Mouse (Mus musculus) embryo, embryonic 11 days (tissue): ENCODE measurements at regions not wholly inside any gene's neighbourhood (a gene's known extent, or its start where the extent isn't known, plus 50 kb on each side); places are given as distances from the start of the nearest gene placed in this dataset.

Experiments
- DNase-seq: peaks from one replicate; pipeline ENCODE4 v3.0.0-alpha.2; 2015

DNA sequence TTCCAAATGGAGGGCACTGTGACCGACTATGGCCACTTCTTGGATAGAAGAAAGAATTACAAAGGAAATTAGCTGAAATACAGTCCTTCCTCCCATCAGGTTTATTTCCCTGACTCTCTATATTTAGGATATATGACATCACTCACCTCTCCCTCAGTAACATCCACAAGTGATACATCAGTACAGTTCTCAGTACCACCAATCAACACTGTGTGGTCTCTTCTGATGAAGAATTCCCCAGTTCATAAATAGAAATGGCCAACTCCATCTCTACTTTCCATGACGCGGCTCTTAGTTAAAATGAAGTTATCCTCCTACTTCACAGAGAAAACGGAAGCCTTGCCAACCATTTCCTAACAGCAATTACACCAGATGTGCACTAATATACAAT lies 208.3 kb upstream of the Dio2 start:
- DNase-seq = no peak

DNA sequence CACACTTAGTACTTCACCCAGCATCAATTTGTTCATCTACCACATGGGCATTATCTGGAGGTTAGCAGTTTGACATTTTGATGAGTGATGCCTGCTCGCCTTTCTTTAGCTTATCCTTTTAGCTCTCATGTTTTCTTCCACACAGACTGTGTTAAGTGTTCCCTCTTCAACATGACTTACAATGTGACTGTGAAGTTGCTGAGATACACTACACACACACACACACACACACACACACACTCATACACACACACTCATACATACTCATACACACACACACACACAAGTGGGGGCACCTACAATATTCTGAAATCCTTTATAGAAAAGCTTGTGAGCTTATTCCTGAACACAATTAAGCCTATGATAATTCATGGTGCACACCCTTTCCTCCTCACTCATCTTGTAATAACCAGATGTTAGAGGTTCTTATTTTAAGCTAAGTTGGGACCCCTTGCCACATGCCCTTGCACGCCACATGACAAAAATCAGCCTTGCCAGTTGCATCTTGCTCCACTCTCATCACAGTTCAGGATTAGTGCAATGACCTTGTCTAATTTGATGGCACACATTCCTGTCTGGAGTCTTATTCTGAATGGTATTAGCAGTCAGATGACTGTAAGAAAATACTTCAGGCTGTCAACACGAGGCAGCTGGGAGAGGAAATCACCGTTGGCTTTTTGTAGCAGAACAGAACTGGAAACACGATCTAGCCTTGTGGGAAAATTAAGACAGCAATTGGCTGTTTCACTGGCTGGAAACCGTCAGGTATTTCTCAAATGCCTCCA lies 207.7 kb upstream of the Dio2 start:
- peak; percentile 4 for DNase-seq

DNA sequence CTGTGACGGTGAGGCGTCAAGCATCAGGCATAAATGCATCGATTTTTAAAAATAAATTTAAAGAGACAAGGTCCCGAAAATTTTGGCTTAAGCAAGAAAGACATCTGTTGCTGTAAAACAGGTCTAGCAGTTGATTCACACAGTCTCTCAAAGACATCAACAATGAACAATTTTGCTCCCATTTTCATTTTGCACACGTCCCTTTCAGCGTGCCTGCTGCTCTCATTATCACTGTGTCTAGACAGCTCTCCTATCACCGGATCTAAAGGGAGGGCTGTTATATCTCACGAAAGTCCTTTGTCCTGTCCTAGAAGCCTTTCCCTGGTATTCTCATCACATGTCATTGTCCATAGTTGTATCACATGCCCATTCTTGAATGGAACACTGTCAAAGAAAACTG lies 194.4 kb upstream of the Dio2 start:
- DNase-seq = no peak

DNA sequence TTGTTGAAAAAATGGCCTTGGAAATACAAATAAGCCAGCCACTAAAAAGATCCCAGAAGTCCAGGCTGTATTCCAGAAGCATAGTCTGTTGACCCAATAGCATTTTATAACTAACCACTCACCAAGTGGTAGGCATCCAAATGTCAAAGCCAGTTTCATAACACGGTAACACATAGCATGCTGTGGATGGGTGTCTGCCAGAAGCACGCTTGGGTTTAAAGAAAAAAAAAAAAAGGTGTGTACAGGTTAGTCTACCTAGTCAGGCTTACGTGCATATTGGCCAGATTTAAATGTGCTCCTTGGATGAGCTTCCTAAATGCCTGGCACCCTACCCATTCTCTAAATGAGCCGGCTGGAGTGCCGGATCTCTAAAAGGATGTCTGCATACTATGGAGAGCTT lies 194.0 kb upstream of the Dio2 start:
- no peak for DNase-seq

DNA sequence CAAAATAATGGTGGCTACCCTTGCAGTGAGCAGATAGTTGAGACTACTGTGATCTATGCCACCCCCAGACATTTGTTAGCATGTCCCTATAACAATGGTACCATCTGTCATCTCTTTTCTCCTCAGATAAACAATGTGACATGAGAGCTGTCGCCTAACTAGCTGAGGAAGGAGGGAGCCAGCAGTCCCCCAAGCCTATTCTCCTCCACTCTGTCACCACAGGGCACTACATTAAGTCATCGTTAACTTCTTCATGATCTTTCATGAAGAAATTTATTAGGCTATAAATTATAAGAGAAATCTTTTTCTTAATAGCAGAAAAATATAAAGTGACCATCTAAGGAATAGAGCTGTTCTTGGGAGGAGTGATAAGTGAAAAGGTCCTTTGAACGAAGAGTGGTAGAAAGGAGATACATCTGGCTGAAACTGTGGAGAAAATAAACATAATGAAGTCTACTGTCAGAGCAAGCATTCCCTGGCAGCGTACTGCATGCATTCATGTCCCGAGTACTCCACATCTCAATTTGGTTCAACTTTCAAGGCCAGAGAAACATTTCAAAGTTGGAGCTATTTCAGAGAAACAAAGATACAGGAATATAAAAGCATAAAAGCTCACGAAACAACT lies 192.0 kb upstream of the Dio2 start:
- DNase-seq = no peak

DNA sequence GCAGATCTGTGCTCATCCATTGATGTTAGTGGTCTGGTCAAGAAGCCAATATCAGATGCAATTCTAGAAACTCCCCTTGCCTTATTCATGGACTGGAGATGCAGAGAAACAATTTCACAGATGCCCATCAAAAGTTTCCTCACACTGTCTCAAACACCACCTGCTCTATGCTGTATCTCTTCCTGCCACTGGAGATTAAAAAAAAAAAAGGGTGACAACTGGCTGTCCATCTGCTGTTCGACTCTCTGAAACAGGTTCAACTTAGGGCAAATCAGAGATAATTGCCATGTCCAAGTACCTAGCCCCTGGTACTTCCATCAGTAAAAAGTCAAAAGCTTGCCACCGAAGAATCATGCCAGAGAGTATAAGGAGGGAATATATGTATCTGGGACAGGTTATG lies 185.4 kb upstream of the Dio2 start:
- no peak for DNase-seq

DNA sequence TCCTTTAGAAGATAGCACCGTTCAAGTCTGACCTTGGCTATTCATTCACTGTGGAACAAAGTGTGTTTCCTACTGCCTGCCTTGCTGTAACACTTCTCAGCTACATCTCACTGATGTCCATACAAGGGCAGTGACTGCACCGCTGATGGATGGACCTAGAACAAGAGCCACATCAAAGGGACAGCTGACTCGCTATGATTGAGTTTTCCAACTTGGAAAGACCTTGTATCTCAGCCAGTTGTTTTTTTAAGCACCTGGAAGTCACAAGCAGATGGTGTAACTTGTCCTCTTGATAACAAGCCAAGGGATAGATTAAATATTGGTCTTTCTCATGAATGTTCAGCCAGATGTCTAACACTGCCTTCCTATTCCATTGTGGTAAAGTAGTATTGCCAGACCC lies 184.9 kb upstream of the Dio2 start:
- DNase-seq = no peak

DNA sequence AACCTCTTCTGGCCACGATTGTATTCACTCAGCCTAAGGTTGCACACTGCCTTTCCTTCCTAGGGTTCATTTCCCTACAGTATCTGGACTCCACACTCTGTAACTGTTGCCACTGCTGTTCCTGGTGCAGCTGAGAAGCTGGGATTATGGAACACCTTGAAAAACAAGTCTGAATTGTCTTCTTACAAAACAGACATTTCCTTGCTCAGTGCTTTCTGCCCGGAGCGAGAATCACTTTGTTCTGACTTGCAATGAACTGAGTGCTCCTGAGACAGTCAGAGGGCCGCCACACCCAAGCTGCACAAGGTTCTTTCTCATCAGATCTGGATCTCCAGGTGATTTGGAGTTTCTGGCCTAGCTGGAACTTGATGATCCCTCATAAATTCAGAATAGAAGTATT lies 183.0 kb upstream of the Dio2 start:
- DNase-seq = no peak

DNA sequence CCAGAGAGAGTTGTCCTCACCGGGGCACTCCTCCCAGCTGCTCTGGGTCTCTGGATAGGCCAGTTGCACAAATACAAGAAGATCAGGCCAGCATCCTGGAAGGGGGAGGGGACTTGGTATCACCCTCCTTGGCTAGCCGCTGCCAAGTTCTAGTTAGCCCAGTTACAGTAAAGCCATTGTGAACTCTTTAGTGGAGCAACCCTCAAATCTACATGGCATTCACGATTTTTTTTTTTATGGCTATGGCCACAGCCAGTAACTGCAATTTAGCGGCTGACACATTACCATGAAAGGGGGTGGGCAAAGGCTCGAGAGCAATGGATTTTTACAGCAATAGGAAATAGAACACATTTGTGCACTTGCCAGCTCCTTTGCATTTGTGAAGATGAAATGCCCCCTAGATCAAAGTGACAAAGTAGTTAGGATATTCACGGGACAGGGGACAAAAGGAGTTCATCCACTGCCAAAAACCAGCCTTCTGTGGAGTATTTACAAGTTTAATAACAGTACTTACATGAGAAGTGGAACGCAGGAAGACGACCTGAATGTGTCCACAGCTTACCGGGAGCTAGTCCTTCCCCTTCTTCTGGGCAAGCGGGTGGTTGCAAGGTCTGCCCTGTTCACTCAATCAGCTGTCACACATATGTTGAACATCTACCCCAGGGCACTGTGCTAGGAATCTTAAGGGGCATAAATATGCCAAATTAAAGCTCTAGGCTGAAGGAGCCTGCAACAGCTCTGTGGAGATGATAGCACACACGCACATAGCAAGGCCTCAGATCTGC lies 177.9 kb upstream of the Dio2 start:
- peak; percentile 20 for DNase-seq

DNA sequence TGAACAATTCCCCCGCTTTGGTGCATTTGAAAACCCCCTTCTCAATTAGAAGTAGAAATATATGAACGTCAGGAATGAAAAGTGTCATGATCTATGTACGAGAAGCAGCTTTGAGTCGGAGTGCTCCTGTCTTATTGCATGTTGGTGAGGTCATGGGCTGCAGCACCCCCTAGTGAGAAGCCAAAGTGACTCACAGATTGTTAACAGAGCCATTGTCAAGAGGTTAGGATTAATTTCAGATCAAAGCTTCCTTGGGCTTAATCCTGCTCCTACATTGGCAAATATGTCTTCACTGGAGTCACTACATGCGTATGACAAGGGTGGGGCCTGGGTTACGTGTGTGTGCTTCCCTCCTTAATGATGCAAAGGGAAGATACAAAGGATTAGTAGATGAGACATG lies 165.8 kb upstream of the Dio2 start:
- peak; percentile 27 for DNase-seq

DNA sequence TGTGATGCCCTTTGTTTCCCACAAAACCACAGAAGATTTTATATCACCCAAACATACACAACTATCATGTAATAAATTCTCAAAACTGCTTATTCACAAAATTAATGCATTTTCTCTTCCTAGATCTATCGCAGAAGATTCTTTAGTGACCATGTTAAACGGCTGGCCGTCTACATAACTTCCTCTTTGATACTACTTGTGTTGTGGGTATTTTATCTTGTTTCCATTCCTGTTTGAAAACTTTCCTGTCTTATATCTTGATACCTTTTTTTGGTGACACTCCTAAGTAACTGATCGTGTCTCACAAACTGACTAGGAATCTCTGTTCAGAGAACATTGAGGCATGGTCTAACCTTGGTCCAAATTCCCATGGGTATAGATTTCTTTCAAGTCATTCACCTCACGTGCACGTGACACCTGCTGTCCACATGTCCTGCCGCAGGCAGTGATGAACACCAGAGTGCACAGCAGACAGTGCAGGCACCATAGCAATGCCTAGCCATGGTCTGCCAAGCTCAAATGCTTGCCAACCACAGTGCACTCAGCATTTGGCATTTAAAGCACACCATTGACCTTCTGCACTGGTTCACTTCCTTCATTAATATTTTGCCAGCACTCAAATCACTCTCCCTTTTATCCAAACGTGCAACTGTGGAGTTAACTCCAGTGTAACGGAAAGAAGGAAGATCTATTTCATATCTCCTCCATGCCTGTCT lies 155.6 kb upstream of the Dio2 start:
- DNase-seq = no peak

DNA sequence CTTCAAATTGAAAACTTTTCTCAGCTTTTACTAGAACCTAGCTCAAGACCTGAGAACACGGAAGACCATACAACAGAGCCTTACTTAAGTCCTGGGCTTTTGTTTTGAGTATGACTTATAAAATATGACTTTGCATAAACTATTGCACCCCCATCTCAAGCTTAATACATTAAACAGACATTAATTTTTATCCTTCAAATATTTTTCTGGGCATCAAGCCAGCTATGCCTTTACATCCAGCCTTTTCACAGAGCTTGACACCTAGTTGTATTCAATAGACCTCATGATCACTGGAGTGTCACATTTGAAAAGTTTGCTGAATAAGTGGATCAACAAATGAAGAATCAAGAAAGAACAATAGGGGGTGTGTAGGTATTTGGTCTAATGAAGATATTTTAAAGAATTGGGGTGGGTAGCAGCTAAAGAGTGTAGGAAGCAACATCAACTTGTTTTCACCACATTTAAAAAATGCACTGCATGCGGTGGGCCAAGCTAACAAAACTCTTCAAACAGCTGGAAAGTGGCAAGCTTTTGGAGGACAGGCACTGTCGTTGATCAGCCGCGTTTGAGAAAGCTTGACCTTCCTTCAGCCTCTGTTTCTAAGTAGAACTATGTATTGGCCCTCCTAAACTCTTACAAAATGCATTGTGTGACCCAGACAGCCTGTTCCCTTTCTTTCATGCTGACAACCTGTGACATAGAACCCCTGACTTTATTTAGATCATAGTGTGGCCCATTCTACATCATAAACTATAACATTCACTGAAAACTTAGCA lies 138.2 kb upstream of the Dio2 start:
- DNase-seq = no peak

DNA sequence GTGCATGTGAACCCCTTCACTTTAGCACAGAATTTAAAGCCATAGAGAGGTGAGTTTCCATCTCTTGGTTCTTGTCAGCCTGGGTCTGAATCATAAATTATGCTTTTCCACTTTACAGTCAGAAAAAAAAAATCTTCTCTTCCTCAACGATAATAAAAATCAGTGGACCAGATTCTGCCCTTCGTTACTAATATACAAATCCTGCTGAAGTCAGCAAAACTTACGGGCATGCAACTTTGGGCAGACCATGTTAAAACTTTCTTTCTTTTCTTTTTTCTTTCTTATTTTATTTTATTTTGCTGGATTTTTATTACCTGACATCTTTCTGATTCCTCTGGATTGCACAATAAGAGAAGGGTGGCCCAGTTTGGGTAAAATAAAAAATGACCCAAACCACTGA lies 136.6 kb upstream of the Dio2 start:
- DNase-seq = no peak

DNA sequence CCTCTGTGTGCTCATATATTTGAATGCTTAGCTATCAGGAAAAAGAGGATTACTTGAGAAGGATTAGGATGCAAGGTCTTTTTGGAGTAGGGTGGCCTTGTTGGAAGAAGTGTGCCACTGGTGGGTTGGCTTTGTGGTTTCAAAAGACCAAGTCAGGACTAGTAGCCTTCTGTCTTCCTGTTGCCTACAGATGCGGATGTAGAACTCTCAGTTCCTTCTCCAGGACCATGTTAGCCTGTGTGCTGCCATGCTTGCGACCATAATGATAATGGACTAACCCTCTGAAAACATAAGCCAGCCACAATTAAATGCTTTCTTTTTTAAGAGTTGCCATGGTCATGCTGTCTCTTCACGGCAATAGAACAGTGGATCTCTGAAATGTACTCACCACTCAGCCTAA lies 135.7 kb upstream of the Dio2 start:
- DNase-seq = no peak

DNA sequence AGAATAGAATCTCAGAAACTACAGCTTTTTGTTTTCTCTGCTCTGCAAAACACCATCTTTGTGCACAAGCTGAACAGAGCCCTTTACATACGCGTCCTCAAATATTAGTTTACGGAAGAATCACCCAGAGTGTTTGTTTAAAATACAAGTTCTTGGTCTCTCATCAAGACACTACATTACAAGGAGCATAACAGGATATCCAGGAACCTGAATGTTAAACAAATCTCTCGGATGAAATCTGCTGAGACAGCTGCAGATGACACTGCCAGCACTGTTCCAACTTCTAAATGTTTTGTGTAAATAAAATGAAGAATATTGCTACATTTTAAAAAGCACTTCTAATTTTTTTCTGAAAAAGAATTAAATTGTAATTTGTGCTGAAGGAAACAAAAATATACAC lies 128.4 kb upstream of the Dio2 start:
- DNase-seq = no peak

DNA sequence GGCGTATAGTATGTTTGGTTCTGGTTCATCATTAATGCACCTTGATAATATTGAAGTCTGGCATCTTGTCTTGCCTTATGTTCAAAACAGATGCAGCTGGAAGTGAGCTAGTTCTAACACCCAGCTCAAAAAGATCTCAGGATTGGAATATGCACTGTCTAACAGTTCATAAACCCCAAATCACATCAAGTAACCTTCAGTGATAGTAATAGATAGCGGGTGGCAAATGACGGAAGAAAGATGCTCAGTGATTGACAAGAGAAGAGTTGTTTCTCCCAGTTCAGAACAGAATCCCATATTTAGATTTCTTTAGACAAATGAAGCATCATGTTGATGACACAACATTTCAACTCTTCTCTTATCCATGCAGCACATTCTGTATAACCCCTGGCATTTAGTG lies 124.4 kb upstream of the Dio2 start:
- no peak for DNase-seq

DNA sequence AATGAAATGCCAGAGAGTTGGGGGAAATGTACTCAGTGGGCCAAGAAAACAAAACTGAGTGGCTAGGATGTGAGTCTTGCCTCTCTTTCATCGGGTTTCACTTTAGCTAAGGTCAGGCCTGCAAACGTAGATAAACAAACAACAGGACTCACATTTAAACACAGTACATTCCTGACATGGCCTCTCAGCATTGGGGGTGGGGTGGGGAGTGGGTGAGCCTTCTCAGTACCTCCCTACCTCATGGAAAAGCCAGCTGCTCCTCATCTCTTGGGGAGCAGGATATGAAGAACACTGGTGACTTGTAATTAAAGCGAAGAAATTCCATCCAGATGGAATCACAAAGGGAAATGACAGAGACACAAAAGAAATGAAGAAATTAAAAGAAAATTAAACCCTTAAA lies 119.5 kb upstream of the Dio2 start:
- peak; percentile 40 for DNase-seq

DNA sequence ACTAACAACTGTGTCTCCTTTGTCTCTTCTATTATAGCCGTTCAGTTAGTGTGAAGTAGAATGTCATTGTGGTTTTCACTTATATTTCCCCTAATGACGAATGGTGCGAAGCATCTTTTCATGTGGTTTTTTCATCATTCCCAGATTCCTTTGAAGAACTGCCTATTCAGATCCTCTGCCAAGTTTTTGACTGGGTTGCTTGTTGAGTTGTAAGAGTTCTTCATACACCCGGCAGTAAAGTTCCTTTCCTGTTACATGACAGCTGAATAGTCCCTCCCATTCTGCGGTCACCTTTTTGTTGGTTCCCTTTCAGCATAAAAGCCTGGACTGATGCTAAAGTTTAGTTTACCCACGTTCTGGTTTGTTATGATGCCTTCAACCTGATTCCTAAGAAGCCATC lies 72.4 kb upstream of the Dio2 start:
- DNase-seq = no peak

DNA sequence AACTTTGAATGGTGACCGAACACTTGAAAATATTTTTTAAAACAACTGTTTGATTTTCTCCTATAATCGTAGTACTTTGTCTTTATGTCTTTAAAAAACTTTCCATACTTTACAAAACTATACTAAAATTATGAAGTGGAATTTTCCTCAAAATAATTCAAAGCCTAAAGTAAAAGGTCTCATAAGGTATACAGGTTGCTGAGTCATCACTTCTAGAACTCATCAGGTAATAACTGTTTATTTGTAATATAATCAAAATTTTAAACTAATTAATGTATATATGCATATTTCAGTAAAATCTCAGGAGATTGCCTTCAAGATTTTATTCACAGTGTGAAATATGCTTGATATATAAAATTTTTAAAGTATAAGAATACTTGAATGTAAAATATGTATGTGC lies 52.3 kb upstream of the Dio2 start:
- DNase-seq = no peak
